Mouse (Mus musculus) lung, adult 2 months (tissue): Measurements from ENCODE around the gene Rai1. TPM values are rescaled to one million over a fixed set of nuclear protein-coding genes. Genes with fewer than 3 reads are reported as not detected.

ENCODE experiments used
- DNase-seq: peaks from one replicate; pipeline ENCODE4 v3.0.0; 2022
- H3K4me1 ChIP-seq: fragments of 200-500 bp; 2 replicates; pipeline ENCODE4 v1.6.1; 2011; ENCODE audit warnings: low read length; ENCODE audit not compliant: control insufficient read depth, insufficient read depth
- H3K4me3 ChIP-seq: fragments of 200-500 bp; replicated peaks from 2 replicates; pipeline ENCODE3; 2011; ENCODE audit warnings: low read depth, mild to moderate bottlenecking, control low read depth, low read length; ENCODE audit errors: extremely low read depth
- CTCF ChIP-seq: fragments of 200-500 bp; IDR thresholded peaks from 2 replicates; pipeline ENCODE4 v1.5.1; 2011; ENCODE audit warnings: mild to moderate bottlenecking, low read length, control low read depth; ENCODE audit not compliant: insufficient read depth
- POLR2A ChIP-seq: fragments of 200-500 bp; IDR thresholded peaks from 2 replicates; pipeline ENCODE4 v1.6.1; 2011; ENCODE audit warnings: low read depth, mild to moderate bottlenecking, control low read depth, low read length, borderline replicate concordance; ENCODE audit errors: extremely low read depth
- WGBS: fragments of 180-500 bp; shearing (Covaris S2); methylation state at CpG from one replicate; pipeline ENCODE4 v1.1.7; 2018; 5-methylcytosine and 5-hydroxymethylcytosine counted together
- polyA plus RNA-seq: library from polyadenylated mRNA; depleted of rRNA; stranded (reverse); fragments of >200 nt; gene quantifications from 2 replicates; pipeline ENCODE4 v1.2.3, GENCODE M21; 2012

Rai1 gene
- polyA plus RNA-seq, 1 experiment = 47.3 TPM

- DNase-seq = peak; percentile 22
- H3K4me1 ChIP-seq = peaks cover 11% of the 10 kb centered on the region; the same call in 1 of the 2 replicates
- 58% methylated on average over 3 of the region's 3 CpGs for WGBS
- H3K4me3 ChIP-seq = no peak overlapping the region
- no peak for TF ChIP-seq POLR2A
- TF ChIP-seq CTCF = no peak
Measured at GRCm38 (mm10) chr11:60222085-60222468, 117.3 kb downstream of the Rai1 start.

- peak; percentile 83 for DNase-seq
- TF ChIP-seq CTCF (peak; percentile 44; the same call in 1 of the 2 replicates), POLR2A (no peak; the same call in 1 of the 2 replicates)
- 5% methylated on average over 46 of the region's 46 CpGs for WGBS
- Histone ChIP-seq H3K4me3 (peak within 1 kb of the TSS; percentile 74), H3K4me1 (peaks cover 10% of the 10 kb centered on the region; the same call in 1 of the 2 replicates)
Measured at GRCm38 (mm10) chr11:60222469-60223236, 117.8 kb downstream of the Rai1 start, which contains the start of gene Srebf1. Gene Srebf1 (minus strand): TSS chr11:60222581.

DNA sequence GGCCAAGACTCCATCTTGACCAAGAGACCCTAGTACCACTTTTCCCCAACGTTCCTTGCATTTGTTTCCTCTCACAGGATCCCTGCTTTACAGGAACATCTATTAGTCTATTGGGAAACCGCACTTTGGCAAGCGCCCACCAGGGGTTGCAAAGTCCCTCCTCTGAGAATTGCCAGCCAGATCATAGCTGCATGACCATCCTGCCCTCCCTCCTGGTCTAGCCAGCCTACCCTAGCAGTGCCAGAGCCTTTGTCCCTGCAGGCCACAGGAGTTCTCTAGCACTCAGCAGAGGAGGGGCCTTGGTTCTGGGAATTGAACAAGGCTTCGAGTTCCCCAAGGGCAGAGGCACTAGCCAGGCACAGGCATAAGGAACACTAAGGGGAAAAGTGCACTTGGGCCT, 119.9 kb downstream of the Rai1 start:
- TF ChIP-seq POLR2A = no peak
- TF ChIP-seq CTCF = no peak
- no peak for DNase-seq
- WGBS = 44% methylated on average over 4 of the region's 4 CpGs
- H3K4me3 ChIP-seq = no peak overlapping the region
- 0 out of 2 replicates have a peak, but pooled peaks cover 2% of the 10 kb centered on the region for H3K4me1 ChIP-seq

GRCm38 (mm10) chr11:60225874-60226273, 121.1 kb downstream of the Rai1 start:
- no peak for TF ChIP-seq CTCF
- no peak for TF ChIP-seq POLR2A
- WGBS = 77% methylated on average over 1 of the region's 1 CpGs
- no peak overlapping the region for H3K4me3 ChIP-seq
- DNase-seq = no peak
- H3K4me1 ChIP-seq = no peaks in the 10 kb centered on the region

DNA sequence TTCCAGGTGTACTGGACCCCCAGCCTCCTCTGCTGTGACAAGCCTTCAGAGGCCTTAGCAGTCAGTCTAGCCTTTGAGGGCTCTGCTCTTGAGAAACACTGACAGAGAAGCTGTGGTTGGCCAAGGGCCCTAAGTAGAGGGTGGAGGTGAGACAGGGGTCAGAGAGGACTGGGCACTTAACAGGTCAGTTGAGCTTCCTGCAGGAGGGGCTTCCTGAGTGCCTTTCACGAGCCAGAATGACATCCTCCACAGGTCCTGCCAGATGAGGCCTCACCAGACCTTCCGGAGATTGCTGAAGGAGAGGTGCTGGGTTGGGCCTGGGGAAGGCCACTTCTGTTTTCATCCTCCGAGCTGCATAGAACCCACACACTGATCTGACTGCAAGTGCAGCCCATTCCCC, 123.7 kb downstream of the Rai1 start:
- Histone ChIP-seq H3K4me1 (no peaks in the 10 kb centered on the region; the same call in 1 of the 2 replicates), H3K4me3 (no peak overlapping the region)
- no peak for TF ChIP-seq POLR2A
- TF ChIP-seq CTCF = no peak
- no peak for DNase-seq
- WGBS = 48% methylated on average over 3 of the region's 3 CpGs

- 63% methylated on average over 13 of the region's 13 CpGs for WGBS
- no peak for TF ChIP-seq CTCF
- no peak for TF ChIP-seq POLR2A
- Histone ChIP-seq H3K4me3 (no peak overlapping the region), H3K4me1 (no peaks in the 10 kb centered on the region; the same call in 1 of the 2 replicates)
- peak; percentile 64 for DNase-seq
Measured at GRCm38 (mm10) chr11:60229821-60230220, 125.0 kb downstream of the Rai1 start.

GRCm38 (mm10) chr11:60230512-60230911, 125.7 kb downstream of the Rai1 start:
- Histone ChIP-seq H3K4me1 (no peaks in the 10 kb centered on the region; the same call in 1 of the 2 replicates), H3K4me3 (no peak overlapping the region)
- no peak for DNase-seq
- WGBS = 88% methylated on average over 7 of the region's 7 CpGs
- no peak for TF ChIP-seq CTCF
- TF ChIP-seq POLR2A = no peak

- Histone ChIP-seq H3K4me1 (no peaks in the 10 kb centered on the region; the same call in 1 of the 2 replicates), H3K4me3 (no peak overlapping the region)
- no peak for DNase-seq
- whole genome bisulfite sequencing = 70% methylated on average over 3 of the region's 3 CpGs
- TF ChIP-seq CTCF = no peak
- no peak for TF ChIP-seq POLR2A
Measured at GRCm38 (mm10) chr11:60231326-60231725, 126.5 kb downstream of the Rai1 start.

DNA sequence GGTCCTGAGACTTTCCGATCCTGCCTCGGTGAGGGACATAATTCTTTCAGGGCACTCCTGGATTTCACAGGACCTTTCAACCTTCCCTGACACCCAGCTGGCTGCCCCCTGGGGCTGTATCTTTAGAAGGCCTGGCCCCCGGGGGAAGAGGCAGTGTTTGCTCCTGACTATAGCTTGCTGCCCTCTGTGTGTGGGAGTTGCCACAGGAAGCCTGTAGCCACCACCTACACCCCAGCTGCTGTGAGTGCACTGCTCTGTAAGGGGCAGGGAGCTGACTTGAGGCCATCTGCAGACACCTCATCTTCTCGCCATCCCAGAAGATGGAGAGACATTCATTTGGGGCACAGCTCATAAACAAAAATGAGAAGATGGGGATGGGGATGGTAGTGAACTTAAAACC, 127.1 kb downstream of the Rai1 start:
- no peak overlapping the region for H3K4me3 ChIP-seq
- TF ChIP-seq POLR2A (no peak), CTCF (no peak)
- DNase-seq = no peak
- WGBS = 56% methylated on average over 4 of the region's 4 CpGs
- no peaks in the 10 kb centered on the region; the same call in 1 of the 2 replicates for H3K4me1 ChIP-seq

- H3K4me1 ChIP-seq = no peaks in the 10 kb centered on the region; the same call in 1 of the 2 replicates
- no peak for DNase-seq
- 67% methylated on average over 14 of the region's 14 CpGs for WGBS
- TF ChIP-seq CTCF (no peak), POLR2A (no peak)
- no peak overlapping the region for H3K4me3 ChIP-seq
Measured at GRCm38 (mm10) chr11:60232441-60233058, 127.7 kb downstream of the Rai1 start.
